Mouse (Mus musculus) heart, adult 2 months (tissue): ENCODE results near the gene Ssbp3. TPM values are rescaled to one million over a fixed set of nuclear protein-coding genes. Genes with fewer than 3 reads are reported as not detected.

ENCODE experiments used
- DNase-seq, 2 experiments: peaks; one replicate each; pipeline ENCODE4 v3.0.0; 2021
- H3K27ac ChIP-seq: fragments of 200-600 bp; 2 replicates; pipeline ENCODE4 v1.8.1; 2022
- H3K27me3 ChIP-seq: fragments of 200-500 bp; 2 replicates; pipeline ENCODE4 v1.6.1; 2012; ENCODE audit warnings: mild to moderate bottlenecking, low read length, inconsistent platforms, mixed read lengths; ENCODE audit not compliant: control insufficient read depth, insufficient read depth
- H3K36me3 ChIP-seq: fragments of 200-500 bp; 2 replicates; pipeline ENCODE4 v1.6.1; 2012; ENCODE audit warnings: low read length, inconsistent platforms; ENCODE audit not compliant: control insufficient read depth, insufficient read depth
- H3K4me1 ChIP-seq: fragments of 200-500 bp; 2 replicates; pipeline ENCODE4 v1.6.1; 2011; ENCODE audit warnings: low read length; ENCODE audit not compliant: control insufficient read depth, insufficient read depth
- H3K4me3 ChIP-seq: fragments of 200-600 bp; 2 replicates; pipeline ENCODE4 v1.8.1; 2022
- H3K79me2 ChIP-seq: fragments of 200-500 bp; replicated peaks from 2 replicates; pipeline ENCODE4 v1.6.1; 2012; ENCODE audit warnings: mild to moderate bottlenecking, inconsistent platforms, low read length, moderate library complexity, mixed read lengths; ENCODE audit not compliant: control insufficient read depth, insufficient read depth
- H3K9ac ChIP-seq: fragments of 200-500 bp; 2 replicates; pipeline ENCODE4 v1.6.1; 2012; ENCODE audit warnings: low read depth, mild to moderate bottlenecking, control low read depth, inconsistent platforms, low read length, mixed read lengths
- CTCF ChIP-seq: fragments of 200-600 bp; IDR thresholded peaks from 2 replicates; pipeline ENCODE4 v1.8.1; 2022; ENCODE audit warnings: antibody characterized with exemption, mild to moderate bottlenecking, moderate library complexity
- EP300 ChIP-seq: fragments of 200-500 bp; IDR thresholded peaks from 2 replicates; pipeline ENCODE4 v1.6.1; 2011; ENCODE audit warnings: low read depth, low read length, control low read depth; ENCODE audit not compliant: insufficient read depth
- POLR2A ChIP-seq: fragments of 200-500 bp; IDR thresholded peaks from 2 replicates; pipeline ENCODE4 v1.6.1; 2011; ENCODE audit warnings: mild to moderate bottlenecking, low read depth, low read length, control low read depth; ENCODE audit not compliant: insufficient read depth
- WGBS: fragments of 180-500 bp; shearing (Covaris S2); methylation state at CpG from one replicate; pipeline ENCODE4 v1.1.7; 2018; 5-methylcytosine and 5-hydroxymethylcytosine counted together
- intact Hi-C: fragments of 180-260 bp; cut with DNase I; formaldehyde crosslinking; loops from one replicate; pipeline ENCODE4 v1.15.1; 2025
- polyA plus RNA-seq: library from polyadenylated mRNA; depleted of rRNA; stranded (reverse); fragments of >200 nt; gene quantifications from 2 replicates; pipeline ENCODE4 v1.2.3, GENCODE M21; 2012
- total RNA-seq, 2 experiments: library from RNA; stranded (reverse); gene quantifications; 2 replicates each; pipeline ENCODE4 v1.2.3; 2021

Gene Ssbp3
- total and polyA plus RNA-seq, 3 experiments, result 26.1 to 39.0 (median 37.3) TPM

DNA sequence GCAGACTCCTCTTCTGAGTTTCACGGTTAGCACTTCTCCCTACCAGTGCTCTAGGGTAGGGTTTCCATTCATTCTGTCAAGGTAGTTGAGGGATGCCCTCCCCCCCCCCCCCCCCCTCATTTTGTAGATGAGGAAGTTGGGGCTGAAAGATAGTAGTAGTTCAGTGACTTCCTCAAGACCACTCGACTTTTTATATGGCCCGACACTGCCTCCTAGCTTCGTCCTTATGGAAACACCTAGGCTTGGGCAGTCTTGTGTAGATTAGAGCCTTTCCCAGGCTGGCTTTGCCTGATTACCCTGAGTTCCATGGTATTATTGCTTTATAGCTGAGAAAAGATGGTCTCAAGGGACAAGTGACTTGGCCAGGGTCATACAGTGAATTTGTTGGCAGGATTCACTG is 41.0 kb downstream of the Ssbp3 start:
- Histone ChIP-seq H3K9ac (no peak overlapping the region), H3K4me3 (no peak overlapping the region), H3K36me3 (no peaks in the 10 kb centered on the region), H3K4me1 (peaks cover 6% of the 10 kb centered on the region), H3K27ac (no peak overlapping the region), H3K27me3 (no peaks in the 10 kb centered on the region), H3K79me2 (peaks cover 2% of the 10 kb centered on the region)
- intact Hi-C loops, result no loop called here
- 49% methylated on average over 4 of the region's 4 CpGs for WGBS
- no peak for TF ChIP-seq POLR2A
- TF ChIP-seq EP300, result no peak
- TF ChIP-seq CTCF, result peak; percentile 31
- DNase-seq, result no peak

DNA sequence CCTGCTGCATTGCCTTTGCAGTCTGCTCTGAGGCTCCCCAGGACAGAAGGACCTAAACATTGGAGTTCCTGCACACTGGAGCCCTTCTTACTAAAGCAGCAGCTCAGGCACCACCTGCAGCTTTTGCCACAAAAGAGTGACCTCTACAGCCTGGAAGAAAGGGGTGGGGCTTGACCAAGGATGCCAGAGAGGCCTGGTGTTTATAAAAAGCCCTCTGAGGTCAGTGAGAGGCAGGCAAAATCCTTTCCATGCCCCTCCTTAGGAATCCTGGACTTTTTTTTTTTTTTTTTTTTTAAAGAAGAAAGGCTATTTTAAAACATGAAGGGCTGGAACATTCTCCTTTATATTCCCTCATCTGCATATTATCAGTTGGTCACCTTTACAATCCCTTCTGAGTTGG is 42.7 kb downstream of the Ssbp3 start:
- DNase-seq, result peak in 1 of 2 experiments; percentile 24
- peaks cover 2% of the 10 kb centered on the region for H3K79me2 ChIP-seq
- intact Hi-C loops, result no loop called here
- H3K4me3 ChIP-seq, result no peak overlapping the region
- H3K4me1 ChIP-seq, result peaks cover 8% of the 10 kb centered on the region
- H3K27ac ChIP-seq, result no peak overlapping the region; the same call in 1 of the 2 replicates
- no peaks in the 10 kb centered on the region for H3K27me3 ChIP-seq
- TF ChIP-seq CTCF (no peak), EP300 (no peak), POLR2A (no peak)
- H3K36me3 ChIP-seq, result no peaks in the 10 kb centered on the region
- no peak overlapping the region for H3K9ac ChIP-seq

DNA sequence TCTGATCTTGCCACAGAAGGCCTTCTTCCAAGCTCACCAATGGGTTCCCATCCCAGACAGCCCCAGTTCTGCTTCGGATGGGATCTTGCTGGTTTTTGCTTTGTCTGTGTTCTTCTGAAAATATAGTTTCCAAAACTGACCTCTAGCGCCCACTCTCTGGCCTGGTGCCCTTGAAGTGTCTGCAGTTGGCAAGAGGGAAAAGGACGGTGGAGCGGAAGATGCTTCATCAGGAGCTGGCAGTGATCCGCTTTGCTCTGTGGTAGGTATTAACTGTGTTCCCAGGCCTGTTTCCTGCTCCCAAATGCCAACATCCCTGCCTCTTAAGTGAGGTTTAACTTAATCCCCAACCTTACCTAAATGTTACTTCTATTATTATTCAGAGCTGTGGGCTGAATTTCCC is 43.3 kb downstream of the Ssbp3 start:
- intact Hi-C loops, result no loop called here
- TF ChIP-seq POLR2A, result no peak
- TF ChIP-seq CTCF, result no peak
- TF ChIP-seq EP300, result no peak
- no peak overlapping the region for H3K9ac ChIP-seq
- no peaks in the 10 kb centered on the region; the same call in none of the 2 replicates for H3K79me2 ChIP-seq
- no peaks in the 10 kb centered on the region for H3K27me3 ChIP-seq
- no peak for DNase-seq
- H3K4me1 ChIP-seq, result peaks cover 10% of the 10 kb centered on the region
- no peak overlapping the region; the same call in 1 of the 2 replicates for H3K27ac ChIP-seq
- 79% methylated on average over 5 of the region's 5 CpGs for WGBS
- no peak overlapping the region for H3K4me3 ChIP-seq
- H3K36me3 ChIP-seq, result no peaks in the 10 kb centered on the region

DNA sequence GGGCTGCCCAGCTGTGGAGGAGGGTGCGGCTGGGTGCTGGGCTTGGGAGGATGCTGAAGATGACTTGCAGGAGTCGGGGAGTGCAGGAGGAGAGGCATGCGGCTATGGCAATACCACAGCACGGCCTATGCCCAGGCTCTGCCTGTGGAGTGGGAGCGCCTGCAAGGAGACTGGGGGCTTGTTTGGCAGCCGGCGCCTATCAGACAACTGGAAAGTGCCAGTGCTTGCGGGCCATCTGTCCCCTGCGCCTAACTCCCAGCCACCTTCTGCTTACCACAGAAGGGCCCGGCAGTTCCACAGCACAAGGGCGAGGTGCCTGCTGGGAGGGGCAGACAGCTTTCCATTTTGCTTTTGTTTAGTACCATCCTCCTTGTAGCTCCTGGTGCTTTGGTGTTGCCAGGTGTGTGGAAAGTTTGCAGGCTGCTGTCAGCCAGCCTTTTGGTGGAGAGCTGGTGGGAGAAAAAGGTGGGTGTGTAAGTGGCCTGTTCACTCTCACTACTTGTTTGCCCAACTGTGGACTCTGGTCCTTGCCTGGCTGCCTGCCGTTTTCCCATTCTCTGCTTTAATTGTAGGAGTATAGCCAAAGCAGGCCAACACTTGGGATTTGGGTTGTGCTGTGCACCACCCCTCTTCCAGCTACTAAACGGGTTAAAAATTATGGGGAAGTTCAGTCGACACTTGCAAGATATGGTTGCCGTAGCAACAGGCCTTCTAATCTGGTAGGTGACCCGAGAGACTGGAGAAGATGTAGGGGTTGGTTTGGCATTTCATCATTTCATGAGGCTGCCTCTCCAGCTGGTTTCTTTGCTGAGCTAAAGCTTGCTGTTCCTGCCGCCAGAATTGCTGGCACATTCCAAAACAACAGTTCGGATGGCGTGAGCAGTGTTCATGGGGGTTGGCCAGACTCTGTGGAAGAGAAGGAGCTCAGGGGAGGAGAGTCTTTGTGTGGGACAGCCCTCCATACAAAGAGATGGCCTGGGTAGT is 45.5 kb downstream of the Ssbp3 start:
- H3K4me3 ChIP-seq, result no peak overlapping the region
- no peaks in the 10 kb centered on the region for H3K36me3 ChIP-seq
- H3K4me1 ChIP-seq, result peaks cover 10% of the 10 kb centered on the region
- intact Hi-C loops, result no loop called here
- no peaks in the 10 kb centered on the region for H3K27me3 ChIP-seq
- no peaks in the 10 kb centered on the region; the same call in 1 of the 2 replicates for H3K79me2 ChIP-seq
- 58% methylated on average over 19 of the region's 19 CpGs for WGBS
- TF ChIP-seq EP300 (no peak), CTCF (no peak), POLR2A (no peak)
- DNase-seq, result peak; percentile 41
- H3K9ac ChIP-seq, result no peak overlapping the region
- no peak overlapping the region for H3K27ac ChIP-seq

DNA sequence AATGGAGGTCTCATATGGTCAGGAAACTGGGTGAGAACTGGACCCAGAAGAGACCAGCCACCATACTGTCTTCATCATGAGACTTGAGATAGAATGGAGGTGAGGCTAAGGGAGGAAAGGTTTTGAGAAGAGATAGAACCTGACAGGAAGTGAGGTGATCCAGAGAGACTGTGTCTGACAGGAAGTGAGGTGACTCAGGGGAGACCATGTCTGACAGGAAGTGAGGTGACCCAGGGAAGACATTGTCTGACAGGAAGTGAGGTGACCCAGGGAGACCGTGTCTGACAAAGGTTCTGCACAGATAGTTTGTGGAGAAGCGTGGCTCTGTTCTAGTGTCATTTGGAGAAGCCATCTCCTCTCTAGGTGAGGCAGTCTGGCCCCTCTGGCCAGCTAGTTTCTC is 47.6 kb downstream of the Ssbp3 start:
- no peak overlapping the region for H3K9ac ChIP-seq
- no peaks in the 10 kb centered on the region; the same call in 1 of the 2 replicates for H3K79me2 ChIP-seq
- 60% methylated on average over 2 of the region's 2 CpGs for WGBS
- H3K4me3 ChIP-seq, result no peak overlapping the region
- no peak for DNase-seq
- peaks cover 8% of the 10 kb centered on the region for H3K4me1 ChIP-seq
- intact Hi-C loops, result no loop called here
- H3K27me3 ChIP-seq, result no peaks in the 10 kb centered on the region
- H3K27ac ChIP-seq, result no peak overlapping the region
- TF ChIP-seq EP300 (no peak), CTCF (no peak), POLR2A (no peak)
- no peaks in the 10 kb centered on the region for H3K36me3 ChIP-seq

DNA sequence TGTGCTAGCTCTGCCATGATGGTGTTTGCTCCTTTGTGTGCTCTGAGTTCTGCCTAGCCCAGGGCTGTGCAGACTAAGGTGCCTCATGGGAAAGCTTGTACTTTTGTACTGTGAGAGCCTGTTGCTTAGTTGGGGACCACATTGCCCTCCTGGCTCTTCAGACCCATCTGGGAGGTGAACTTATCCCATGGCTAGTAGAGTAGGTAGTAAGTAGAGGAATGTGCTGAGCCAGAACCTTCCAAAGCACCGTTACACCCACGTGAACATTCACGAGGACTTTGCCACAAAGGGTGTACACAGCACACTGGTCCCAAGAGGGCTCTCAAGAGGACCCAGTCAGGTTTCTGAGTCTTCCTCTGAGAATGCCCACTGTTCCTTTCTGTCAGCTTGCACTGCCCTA is 48.1 kb downstream of the Ssbp3 start:
- H3K36me3 ChIP-seq, result no peaks in the 10 kb centered on the region
- peaks cover 6% of the 10 kb centered on the region for H3K4me1 ChIP-seq
- no peaks in the 10 kb centered on the region for H3K27me3 ChIP-seq
- DNase-seq, result no peak
- no peak overlapping the region for H3K9ac ChIP-seq
- no peak overlapping the region for H3K4me3 ChIP-seq
- 85% methylated on average over 3 of the region's 3 CpGs for WGBS
- H3K27ac ChIP-seq, result no peak overlapping the region
- intact Hi-C loops, result no loop called here
- TF ChIP-seq POLR2A (no peak), EP300 (no peak)
- H3K79me2 ChIP-seq, result no peaks in the 10 kb centered on the region; the same call in 1 of the 2 replicates
